Mouse (Mus musculus) kidney, adult 2 months (tissue): ENCODE data around the gene Creb5.

Experiments used
- CTCF ChIP-seq: fragments of 200-500 bp; conservative IDR thresholded peaks from 2 replicates; pipeline ENCODE4 v1.5.1; 2011; ENCODE audit warnings: low read depth, mild to moderate bottlenecking, control low read depth, low read length, moderate library complexity, mixed read lengths; ENCODE audit not compliant: insufficient read depth, insufficient read length
- POLR2A ChIP-seq: fragments of 200-500 bp; IDR thresholded peaks from one replicate; pipeline ENCODE4 v1.6.1; 2011; ENCODE audit warnings: low read depth, low read length, control low read depth

DNA sequence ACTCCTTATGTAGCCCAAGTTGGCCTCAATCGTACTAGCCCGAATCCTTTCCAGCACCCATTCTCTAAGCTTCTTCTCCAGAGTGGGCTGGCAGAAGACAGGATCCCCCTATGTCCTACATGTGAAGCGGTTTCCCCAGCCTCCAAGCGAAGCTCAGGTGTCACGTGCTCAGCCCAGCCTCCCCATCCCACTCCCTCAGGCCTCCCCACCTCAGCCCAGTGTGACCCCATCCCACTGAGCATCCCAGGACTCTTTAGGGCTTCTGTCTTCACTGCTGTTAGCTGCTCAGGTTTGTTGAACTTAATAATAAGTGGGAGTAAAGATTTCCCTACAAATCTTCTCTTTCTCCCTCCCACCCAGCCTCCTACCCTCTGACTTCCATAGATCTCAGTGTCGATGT lies 261.2 kb downstream of the Creb5 start:
- TF ChIP-seq POLR2A (no peak), CTCF (no peak)
